Mouse (Mus musculus) cerebellum, adult 9-10 months (tissue): Measurements from ENCODE around the gene Ice1.

Experiments used
- DNase-seq: peaks from one replicate; pipeline ENCODE4 v3.0.0; 2022

Ice1 gene

GRCm38 (mm10) chr13:70637662-70638291, 343 bp upstream of the Ice1 start:
- DNase-seq = peak; percentile 96

GRCm38 (mm10) chr13:70636706-70637105, 728 bp downstream of the Ice1 start:
- peak; percentile 28 for DNase-seq

- DNase-seq = no peak
These were observed 1.8 kb downstream of the Ice1 start for GRCm38 (mm10) chr13:70635591-70635990.

- DNase-seq = no peak
These were observed 11.0 kb downstream of the Ice1 start for GRCm38 (mm10) chr13:70626416-70626815.

- DNase-seq = no peak
These were observed 11.8 kb downstream of the Ice1 start for GRCm38 (mm10) chr13:70625665-70626064.

- no peak for DNase-seq
These were observed 13.0 kb downstream of the Ice1 start for GRCm38 (mm10) chr13:70624445-70624844.

GRCm38 (mm10) chr13:70622461-70623057, 14.9 kb downstream of the Ice1 start:
- no peak for DNase-seq

GRCm38 (mm10) chr13:70621509-70621908, 15.9 kb downstream of the Ice1 start:
- no peak for DNase-seq

GRCm38 (mm10) chr13:70612837-70613236, 24.6 kb downstream of the Ice1 start:
- DNase-seq = no peak

- DNase-seq = peak; percentile 69
These were observed 26.7 kb downstream of the Ice1 start for GRCm38 (mm10) chr13:70610431-70611420.

- no peak for DNase-seq
These were observed 27.8 kb downstream of the Ice1 start for GRCm38 (mm10) chr13:70609632-70610031.

GRCm38 (mm10) chr13:70605366-70605765, 32.1 kb downstream of the Ice1 start:
- no peak for DNase-seq

GRCm38 (mm10) chr13:70604723-70605122, 32.7 kb downstream of the Ice1 start:
- DNase-seq = no peak

- DNase-seq = peak; percentile 51
These were observed 35.9 kb downstream of the Ice1 start for GRCm38 (mm10) chr13:70601566-70601965.

- no peak for DNase-seq
These were observed 37.3 kb downstream of the Ice1 start for GRCm38 (mm10) chr13:70599964-70600619.

- DNase-seq = no peak
These were observed 38.5 kb downstream of the Ice1 start for GRCm38 (mm10) chr13:70598941-70599340.

- no peak for DNase-seq
These were observed 40.5 kb downstream of the Ice1 start for GRCm38 (mm10) chr13:70596901-70597300.

- DNase-seq = peak; percentile 85
These were observed 47.1 kb downstream of the Ice1 start for GRCm38 (mm10) chr13:70590248-70590762.

- peak; percentile 63 for DNase-seq
These were observed 50.5 kb downstream of the Ice1 start for GRCm38 (mm10) chr13:70586969-70587368.

GRCm38 (mm10) chr13:70582517-70582916, 54.9 kb downstream of the Ice1 start:
- DNase-seq = no peak

- DNase-seq = no peak
These were observed 55.9 kb downstream of the Ice1 start for GRCm38 (mm10) chr13:70581509-70581908.

GRCm38 (mm10) chr13:70574216-70574615, 63.2 kb downstream of the Ice1 start:
- DNase-seq = no peak

GRCm38 (mm10) chr13:70567889-70568288, 69.5 kb downstream of the Ice1 start:
- DNase-seq = no peak
